Mouse (Mus musculus) bone marrow macrophage, adult 2 months (primary cell): ENCODE measurements around the gene Pomc. TPM values are rescaled to one million over a fixed set of nuclear protein-coding genes. Genes with fewer than 3 reads are reported as not detected.

ENCODE experiments used
- H3K27ac ChIP-seq: 2 replicates; pipeline ENCODE4 v1.5.1; 2012; ENCODE audit warnings: low read depth, low read length; ENCODE audit not compliant: insufficient read depth
- H3K4me1 ChIP-seq: 2 replicates; pipeline ENCODE4 v1.6.1; 2012; ENCODE audit warnings: low read length; ENCODE audit not compliant: control insufficient read depth, insufficient read depth
- H3K4me3 ChIP-seq: 2 replicates; pipeline ENCODE4 v1.5.1; 2012; ENCODE audit warnings: mild to moderate bottlenecking, low read length, moderate library complexity; ENCODE audit not compliant: insufficient read depth
- CTCF ChIP-seq: IDR thresholded peaks from 2 replicates; pipeline ENCODE4 v1.5.1; 2012; ENCODE audit warnings: low read depth, mild to moderate bottlenecking, low read length, moderate library complexity
- POLR2A ChIP-seq: IDR thresholded peaks from 2 replicates; pipeline ENCODE4 v1.6.1; 2012; ENCODE audit warnings: mild to moderate bottlenecking, low read depth, low read length, borderline replicate concordance
- polyA plus RNA-seq: library from polyadenylated mRNA; stranded (reverse); fragments of >200 nt; gene quantifications from 2 replicates; pipeline ENCODE4 v1.2.4, GENCODE M21; 2012; ENCODE audit not compliant: missing spikeins, insufficient read depth, insufficient read length

Gene Pomc
- polyA plus RNA-seq, 1 experiment = not detected

GRCm38 (mm10) chr12:3996749-3997148 is 42.0 kb downstream of the Pomc start:
- no peaks in the 10 kb centered on the region for H3K4me1 ChIP-seq
- no peak overlapping the region for H3K4me3 ChIP-seq
- TF ChIP-seq POLR2A (no peak), CTCF (no peak)
- H3K27ac ChIP-seq = no peak overlapping the region

GRCm38 (mm10) chr12:4000406-4000805 is 45.7 kb downstream of the Pomc start:
- H3K27ac ChIP-seq = no peak overlapping the region
- no peak overlapping the region for H3K4me3 ChIP-seq
- H3K4me1 ChIP-seq = no peaks in the 10 kb centered on the region
- no peak for TF ChIP-seq POLR2A
- no peak for TF ChIP-seq CTCF

- TF ChIP-seq CTCF (no peak), POLR2A (no peak)
- Histone ChIP-seq H3K27ac (no peak overlapping the region), H3K4me1 (no peaks in the 10 kb centered on the region), H3K4me3 (no peak overlapping the region)
Observed at GRCm38 (mm10) chr12:4004648-4005047, 49.9 kb downstream of the Pomc start.

- no peak overlapping the region for H3K4me3 ChIP-seq
- TF ChIP-seq CTCF (no peak), POLR2A (no peak)
- H3K27ac ChIP-seq = no peak overlapping the region
- no peaks in the 10 kb centered on the region for H3K4me1 ChIP-seq
Observed at GRCm38 (mm10) chr12:4006079-4006478, 51.3 kb downstream of the Pomc start.

- no peak for TF ChIP-seq POLR2A
- TF ChIP-seq CTCF = no peak
- Histone ChIP-seq H3K4me1 (no peaks in the 10 kb centered on the region), H3K27ac (no peak overlapping the region), H3K4me3 (no peak overlapping the region)
Observed at GRCm38 (mm10) chr12:4007181-4007580, 52.4 kb downstream of the Pomc start.

GRCm38 (mm10) chr12:4007766-4008165 is 53.0 kb downstream of the Pomc start:
- no peak overlapping the region for H3K27ac ChIP-seq
- no peak overlapping the region for H3K4me3 ChIP-seq
- H3K4me1 ChIP-seq = no peaks in the 10 kb centered on the region
- TF ChIP-seq CTCF (no peak), POLR2A (no peak)

- no peak overlapping the region for H3K4me3 ChIP-seq
- TF ChIP-seq POLR2A (no peak), CTCF (no peak)
- H3K4me1 ChIP-seq = no peaks in the 10 kb centered on the region
- H3K27ac ChIP-seq = no peak overlapping the region
Observed at GRCm38 (mm10) chr12:4008731-4009130, 54.0 kb downstream of the Pomc start.

Other genes with a start within 250 kb of the Pomc start
- 36.9 and 53.8 TPM in 2 replicates for gene Dnmt3a, start 148.9 kb upstream of the Pomc start, polyA plus RNA-seq
- 3.2 and 4.6 TPM in 2 replicates for gene Efr3b, start 84.0 kb downstream of the Pomc start, polyA plus RNA-seq
- 3.2 and 3.4 TPM in 2 replicates for gene Dnajc27, start 127.6 kb downstream of the Pomc start, polyA plus RNA-seq
- gene Adcy3, start 178.2 kb downstream of the Pomc start, polyA plus RNA-seq = 5.5 and 7.2 TPM in 2 replicates